Mouse (Mus musculus): ENCODE measurements around the gene Reln. TPM values are rescaled to one million over a fixed set of nuclear protein-coding genes. Genes with fewer than 3 reads are reported as not detected.
A peak's percentile ranks its signal among the peaks of the same experiment; 100 is the strongest.

Reln gene
- polyA plus RNA-seq, 1 experiment from 2014 or later, result 40.1 TPM

DNA sequence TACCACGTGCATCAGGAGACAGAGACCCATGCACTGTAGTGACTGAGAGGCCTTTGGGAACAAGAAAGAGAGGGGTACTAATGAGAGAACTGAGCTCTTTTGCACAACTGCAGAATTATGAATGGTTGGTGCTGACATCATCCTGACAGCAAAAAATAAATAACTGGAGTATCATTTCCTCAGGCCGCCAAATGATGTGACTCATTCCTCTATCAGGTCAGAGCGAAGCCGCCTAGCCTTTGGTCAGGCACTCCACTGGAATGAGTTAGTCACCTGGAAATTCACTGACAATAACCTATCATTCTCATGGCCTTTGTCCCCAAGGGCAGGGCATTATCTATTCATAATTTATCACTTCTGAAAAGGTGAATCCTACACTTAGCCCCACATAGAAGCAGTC is 202.7 kb downstream of the Reln start:
- H3K4me3 ChIP-seq (replicated peaks), result no peak overlapping the region
- no peaks in the 10 kb centered on the region for H3K27me3 ChIP-seq
- H3K9ac ChIP-seq (replicated peaks), result no peak overlapping the region
- H3K36me3 ChIP-seq, result no peaks in the 10 kb centered on the region
- H3K27ac ChIP-seq, result no peak overlapping the region
- 69% methylated on average over 4 of the region's 4 CpGs for WGBS
- H3K4me2 ChIP-seq (replicated peaks), result no peak overlapping the region
- no peak for ATAC-seq
- H3K9me3 ChIP-seq, result peaks cover 9% of the 10 kb centered on the region
- H3K4me1 ChIP-seq (replicated peaks), result no peaks in the 10 kb centered on the region

DNA sequence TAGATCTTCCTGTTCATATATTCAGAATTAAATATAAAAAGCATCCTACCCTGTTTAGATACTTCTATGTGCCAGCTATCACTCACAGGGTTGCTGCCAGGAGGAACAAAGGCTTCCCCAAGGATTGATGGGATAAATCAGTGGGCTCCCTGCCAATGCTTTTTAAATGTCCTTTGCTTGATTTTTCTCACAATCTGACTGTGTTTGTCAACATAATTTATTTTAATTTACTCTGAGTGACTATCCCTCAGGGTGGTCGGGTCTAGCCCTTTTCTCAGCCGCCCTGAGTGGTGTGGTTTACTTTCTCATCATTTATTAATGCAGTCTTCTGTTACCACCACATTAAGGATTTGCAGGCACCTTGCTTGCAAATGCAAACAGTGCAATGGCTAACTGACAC is 205.5 kb downstream of the Reln start:
- no peaks in the 10 kb centered on the region for H3K27me3 ChIP-seq
- no peak overlapping the region for H3K9ac ChIP-seq (replicated peaks)
- H3K27ac ChIP-seq, result peak overlapping the region; percentile 31; the same call in 1 of the 2 replicates
- WGBS, result 54% methylated on average over 2 of the region's 2 CpGs
- no peak for ATAC-seq
- no peak overlapping the region for H3K4me3 ChIP-seq (replicated peaks)
- H3K36me3 ChIP-seq, result no peaks in the 10 kb centered on the region
- no peak overlapping the region for H3K4me2 ChIP-seq (replicated peaks)
- peaks cover 9% of the 10 kb centered on the region for H3K9me3 ChIP-seq
- no peaks in the 10 kb centered on the region for H3K4me1 ChIP-seq (replicated peaks)

DNA sequence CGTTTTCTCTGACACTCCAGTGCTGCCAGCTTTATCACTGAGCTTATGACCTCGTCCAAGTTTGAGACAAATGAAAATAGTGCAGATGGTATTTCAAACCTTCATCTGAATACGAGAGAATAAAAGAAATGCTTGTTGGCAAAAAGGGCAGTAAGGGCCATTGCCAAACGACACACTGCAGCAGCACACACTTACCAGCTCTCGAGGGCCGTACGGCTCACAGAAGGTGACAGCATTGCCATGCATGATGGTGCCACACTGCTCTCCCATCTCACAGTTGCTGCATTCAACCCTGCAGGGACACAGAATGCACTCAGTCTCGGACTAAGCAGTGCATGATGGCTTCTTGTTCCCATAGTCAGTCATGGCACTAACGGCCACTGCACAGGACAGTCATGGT is 210.1 kb downstream of the Reln start:
- no peak for ATAC-seq
- WGBS, result 81% methylated on average over 9 of the region's 9 CpGs
- H3K9ac ChIP-seq (replicated peaks), result no peak overlapping the region
- peaks cover 9% of the 10 kb centered on the region for H3K9me3 ChIP-seq
- no peaks in the 10 kb centered on the region for H3K36me3 ChIP-seq
- no peak overlapping the region for H3K27ac ChIP-seq
- H3K4me2 ChIP-seq (replicated peaks), result no peak overlapping the region
- H3K27me3 ChIP-seq, result no peaks in the 10 kb centered on the region
- no peaks in the 10 kb centered on the region; the same call in 1 of the 2 replicates for H3K4me1 ChIP-seq (replicated peaks)
- H3K4me3 ChIP-seq (replicated peaks), result no peak overlapping the region

DNA sequence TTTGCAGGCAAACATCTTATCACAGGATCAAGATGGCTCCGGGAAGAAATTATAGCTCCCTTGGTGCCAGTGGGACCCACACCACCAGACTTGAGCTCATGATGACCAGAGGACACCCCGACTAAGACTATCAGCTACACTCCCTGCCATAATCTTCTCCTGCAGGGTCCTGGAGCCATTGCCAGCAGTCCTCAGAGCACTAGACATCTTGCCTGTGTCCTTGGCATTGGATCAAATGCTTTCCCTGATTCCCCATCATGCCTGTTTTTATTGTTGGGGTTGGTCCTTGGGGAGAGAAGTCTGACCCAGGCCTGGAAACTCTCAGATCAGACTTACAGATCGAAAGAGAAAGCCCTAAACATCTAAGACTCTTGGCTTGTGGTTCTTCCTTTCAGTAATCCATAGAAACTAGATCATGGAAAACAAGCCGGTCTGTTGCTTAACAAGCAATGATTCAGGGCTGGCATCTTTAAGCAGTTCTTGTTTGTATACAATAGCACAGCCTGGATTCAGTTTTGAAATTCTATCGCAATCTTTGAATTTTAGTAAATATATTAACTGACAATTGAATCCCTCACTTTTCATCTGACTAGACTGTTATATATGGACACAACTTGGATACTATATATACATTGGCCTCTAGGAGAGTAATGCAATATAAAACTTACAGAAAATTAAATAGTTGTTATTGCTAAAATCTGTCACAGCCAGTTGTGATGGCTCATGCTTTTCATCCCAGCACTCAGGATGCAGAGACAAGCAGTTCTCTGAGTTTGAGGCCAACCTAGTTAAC is 212.6 kb downstream of the Reln start:
- WGBS, result 87% methylated on average over 5 of the region's 5 CpGs
- H3K4me1 ChIP-seq (replicated peaks), result no peaks in the 10 kb centered on the region; the same call in 1 of the 2 replicates
- no peak overlapping the region for H3K4me3 ChIP-seq (replicated peaks)
- H3K4me2 ChIP-seq (replicated peaks), result no peak overlapping the region
- ATAC-seq, result no peak
- H3K36me3 ChIP-seq, result no peaks in the 10 kb centered on the region
- H3K9me3 ChIP-seq, result no peaks in the 10 kb centered on the region
- H3K27me3 ChIP-seq, result no peaks in the 10 kb centered on the region
- no peak overlapping the region for H3K9ac ChIP-seq (replicated peaks)
- H3K27ac ChIP-seq, result no peak overlapping the region

DNA sequence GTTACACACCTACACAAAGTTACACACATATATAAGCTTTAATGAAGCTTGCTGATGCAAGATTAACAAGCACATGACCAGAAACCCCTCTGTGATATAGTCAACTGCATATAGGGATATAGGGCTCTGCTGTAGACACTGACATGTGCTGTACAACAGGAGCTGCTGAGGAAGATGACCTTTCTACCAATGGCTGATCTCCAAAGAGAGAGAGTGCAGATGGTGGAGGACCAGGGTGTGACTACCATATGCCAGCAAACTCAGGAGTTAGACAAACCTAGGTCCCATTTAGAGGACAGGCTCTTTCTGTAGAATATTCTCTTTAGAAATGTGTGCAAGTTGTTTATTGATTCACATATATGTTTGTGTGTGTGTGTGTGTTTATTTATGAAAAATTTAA is 216.9 kb downstream of the Reln start:
- Histone ChIP-seq H3K4me2 (replicated peaks) (no peak overlapping the region), H3K4me1 (replicated peaks) (no peaks in the 10 kb centered on the region; the same call in 1 of the 2 replicates), H3K27me3 (no peaks in the 10 kb centered on the region), H3K9me3 (no peaks in the 10 kb centered on the region), H3K36me3 (no peaks in the 10 kb centered on the region), H3K27ac (no peak overlapping the region), H3K4me3 (replicated peaks) (no peak overlapping the region), H3K9ac (replicated peaks) (no peak overlapping the region)
- ATAC-seq, result no peak

DNA sequence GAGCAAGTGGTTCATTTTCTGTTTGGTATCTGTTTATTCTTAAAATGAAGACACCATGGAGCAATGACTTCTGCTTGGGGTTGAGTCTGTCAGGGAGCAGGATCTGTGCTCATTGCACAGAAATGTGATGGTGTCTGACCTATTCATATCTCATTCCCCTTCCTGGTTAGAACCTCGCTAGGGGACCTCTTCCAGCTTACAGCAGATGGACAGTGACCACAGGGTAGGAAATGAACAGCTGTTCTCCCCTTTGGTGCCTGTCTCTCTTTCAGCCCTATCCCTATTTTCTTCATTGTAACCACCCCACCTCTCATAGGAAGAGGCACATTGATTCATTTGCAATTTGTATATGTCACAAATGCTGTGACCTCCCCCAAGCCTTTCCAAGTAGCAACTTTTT is 225.2 kb downstream of the Reln start:
- no peak overlapping the region for H3K27ac ChIP-seq
- no peaks in the 10 kb centered on the region for H3K9me3 ChIP-seq
- H3K4me3 ChIP-seq (replicated peaks), result no peak overlapping the region
- H3K36me3 ChIP-seq, result no peaks in the 10 kb centered on the region
- WGBS, result 48% methylated on average over 1 of the region's 1 CpGs
- H3K27me3 ChIP-seq, result no peaks in the 10 kb centered on the region
- H3K9ac ChIP-seq (replicated peaks), result no peak overlapping the region
- ATAC-seq, result no peak
- H3K4me2 ChIP-seq (replicated peaks), result no peak overlapping the region
- H3K4me1 ChIP-seq (replicated peaks), result peaks cover 5% of the 10 kb centered on the region

DNA sequence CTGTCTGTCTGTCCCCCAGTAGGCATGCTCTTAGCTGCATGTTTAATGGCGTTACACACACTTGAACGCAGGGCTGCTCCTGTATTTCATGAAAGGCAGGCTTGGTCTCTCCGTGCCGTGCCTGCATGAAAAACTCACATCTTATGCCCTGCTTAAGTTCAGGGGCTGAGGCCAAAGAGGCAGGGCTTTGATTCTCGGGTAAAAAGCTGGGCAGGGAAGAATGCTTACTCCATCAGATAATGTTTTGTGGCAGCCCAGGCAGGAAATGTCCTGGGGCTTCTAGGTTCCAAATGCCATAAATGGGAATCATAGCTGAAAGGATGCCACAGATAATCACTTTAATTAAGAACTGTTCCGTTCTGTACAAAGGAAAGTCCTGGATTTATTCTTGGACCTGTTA is 226.0 kb downstream of the Reln start:
- Histone ChIP-seq H3K4me1 (replicated peaks) (peaks cover 5% of the 10 kb centered on the region), H3K9me3 (no peaks in the 10 kb centered on the region), H3K27ac (peak overlapping the region; percentile 3; the same call in 1 of the 2 replicates), H3K36me3 (no peaks in the 10 kb centered on the region), H3K4me2 (replicated peaks) (no peak overlapping the region), H3K27me3 (no peaks in the 10 kb centered on the region), H3K9ac (replicated peaks) (no peak overlapping the region), H3K4me3 (replicated peaks) (no peak overlapping the region)
- WGBS, result 34% methylated on average over 6 of the region's 6 CpGs
- ATAC-seq, result no peak

DNA sequence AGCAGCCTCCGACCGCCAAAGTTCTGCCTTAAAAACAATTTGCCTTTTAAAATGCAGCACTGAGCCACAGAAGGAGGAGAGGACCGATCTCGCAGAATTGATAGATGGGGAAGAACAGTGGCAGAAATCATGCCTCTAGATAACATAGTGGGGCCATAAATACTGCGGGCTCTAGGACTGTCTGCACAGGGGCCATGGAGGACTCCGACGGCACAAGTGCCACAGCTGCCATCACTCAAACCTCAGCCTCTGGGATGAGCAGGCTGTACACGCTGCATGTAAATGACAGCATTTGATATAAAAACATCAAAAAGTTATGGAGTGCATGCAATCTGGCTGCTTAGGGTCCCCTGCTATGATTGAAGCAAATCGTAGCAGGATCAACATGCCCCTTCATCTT is 227.6 kb downstream of the Reln start:
- Histone ChIP-seq H3K27ac (no peak overlapping the region), H3K4me1 (replicated peaks) (peaks cover 5% of the 10 kb centered on the region), H3K9ac (replicated peaks) (no peak overlapping the region), H3K9me3 (no peaks in the 10 kb centered on the region), H3K36me3 (no peaks in the 10 kb centered on the region), H3K4me2 (replicated peaks) (no peak overlapping the region), H3K27me3 (no peaks in the 10 kb centered on the region), H3K4me3 (replicated peaks) (no peak overlapping the region)
- WGBS, result 80% methylated on average over 9 of the region's 9 CpGs
- no peak for ATAC-seq

DNA sequence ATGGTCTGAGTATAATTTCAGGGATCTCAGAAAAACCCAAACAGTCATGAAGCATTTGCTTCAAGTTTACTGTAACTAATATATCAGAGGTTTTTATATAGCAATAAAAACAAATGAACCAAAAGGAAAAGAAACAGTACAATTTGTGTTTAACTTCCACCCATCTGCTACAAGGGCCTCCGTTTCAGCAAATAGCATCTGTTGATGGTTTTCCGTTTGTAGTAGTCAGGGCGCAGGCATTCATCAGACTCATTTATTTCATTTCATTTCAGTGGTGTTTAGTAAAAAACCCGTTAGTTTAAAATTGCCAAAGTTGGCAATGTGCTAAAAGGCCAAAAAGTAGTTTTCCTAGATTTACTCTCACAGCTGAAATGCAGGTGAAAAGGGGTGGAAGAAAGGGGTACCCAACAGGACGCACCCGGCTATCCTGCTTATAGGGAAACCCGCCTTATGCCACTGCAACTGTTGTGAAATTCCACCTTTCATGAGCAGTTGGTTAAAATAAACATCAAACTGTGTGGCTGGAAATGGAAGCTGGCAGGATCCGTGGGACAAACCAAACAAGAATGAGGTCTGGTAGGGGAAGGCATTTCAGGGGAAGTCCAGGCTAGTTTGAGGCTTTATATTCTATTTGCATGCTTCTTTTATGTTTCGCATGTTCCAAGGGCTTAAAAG is 237.6 kb downstream of the Reln start:
- no peaks in the 10 kb centered on the region for H3K9me3 ChIP-seq
- H3K4me2 ChIP-seq (replicated peaks), result no peak overlapping the region
- no peak overlapping the region for H3K9ac ChIP-seq (replicated peaks)
- H3K27me3 ChIP-seq, result no peaks in the 10 kb centered on the region
- WGBS, result 90% methylated on average over 9 of the region's 9 CpGs
- no peaks in the 10 kb centered on the region for H3K4me1 ChIP-seq (replicated peaks)
- ATAC-seq, result no peak
- H3K27ac ChIP-seq, result no peak overlapping the region
- H3K4me3 ChIP-seq (replicated peaks), result no peak overlapping the region
- H3K36me3 ChIP-seq, result no peaks in the 10 kb centered on the region

DNA sequence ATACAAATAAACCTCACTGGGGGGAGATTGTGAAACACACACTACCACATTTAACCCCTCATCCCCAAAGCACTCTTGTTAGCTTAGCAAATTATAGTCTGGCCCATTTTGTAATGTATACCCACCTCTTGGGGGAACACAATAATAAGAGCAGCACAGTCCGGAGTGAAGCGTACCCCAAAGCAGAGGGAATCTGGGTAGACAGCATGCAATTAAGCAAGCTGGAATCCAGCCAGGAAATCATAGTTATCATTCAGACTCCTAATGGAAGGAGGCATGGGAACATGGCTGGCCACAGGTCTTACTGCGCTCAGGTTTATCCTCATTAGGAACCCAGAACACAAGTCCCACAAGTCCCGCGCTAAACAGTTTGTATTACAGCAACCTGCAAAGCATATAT is 249.5 kb downstream of the Reln start:
- no peaks in the 10 kb centered on the region for H3K9me3 ChIP-seq
- WGBS, result 65% methylated on average over 5 of the region's 5 CpGs

DNA sequence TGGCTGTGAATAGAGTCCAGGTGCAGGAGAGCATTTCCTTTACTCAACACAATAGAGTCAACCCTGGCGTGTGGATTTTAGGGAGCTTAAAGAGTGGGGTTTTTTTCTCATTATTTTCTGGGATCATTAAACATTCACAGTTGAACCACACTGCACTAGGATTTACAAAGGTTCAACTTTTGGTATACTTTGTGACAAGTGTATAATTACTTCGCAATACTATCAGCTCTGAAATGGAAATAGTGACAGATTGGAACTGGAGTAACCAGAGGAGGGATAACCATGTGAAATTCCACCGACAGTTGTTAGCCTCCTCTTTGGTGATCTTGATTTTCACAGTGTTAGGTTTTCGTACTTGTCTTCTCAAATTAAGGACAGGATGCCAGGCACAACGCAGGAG is 250.5 kb downstream of the Reln start:
- no peak for ATAC-seq
- 63% methylated on average over 5 of the region's 5 CpGs for WGBS
- H3K27ac ChIP-seq, result 0 out of 2 replicates have a peak overlapping the region, but pooled peaks have one; percentile 35

More for the DNA sequence above, 249.5 kb downstream of the Reln start:
- Histone ChIP-seq H3K4me2 (replicated peaks) (no peak overlapping the region), H3K27me3 (no peaks in the 10 kb centered on the region), H3K4me1 (replicated peaks) (peaks cover 17% of the 10 kb centered on the region), H3K4me3 (replicated peaks) (no peak overlapping the region), H3K27ac (no peak overlapping the region), H3K9ac (replicated peaks) (no peak overlapping the region), H3K36me3 (no peaks in the 10 kb centered on the region)
- peak; percentile 79 for ATAC-seq

DNA sequence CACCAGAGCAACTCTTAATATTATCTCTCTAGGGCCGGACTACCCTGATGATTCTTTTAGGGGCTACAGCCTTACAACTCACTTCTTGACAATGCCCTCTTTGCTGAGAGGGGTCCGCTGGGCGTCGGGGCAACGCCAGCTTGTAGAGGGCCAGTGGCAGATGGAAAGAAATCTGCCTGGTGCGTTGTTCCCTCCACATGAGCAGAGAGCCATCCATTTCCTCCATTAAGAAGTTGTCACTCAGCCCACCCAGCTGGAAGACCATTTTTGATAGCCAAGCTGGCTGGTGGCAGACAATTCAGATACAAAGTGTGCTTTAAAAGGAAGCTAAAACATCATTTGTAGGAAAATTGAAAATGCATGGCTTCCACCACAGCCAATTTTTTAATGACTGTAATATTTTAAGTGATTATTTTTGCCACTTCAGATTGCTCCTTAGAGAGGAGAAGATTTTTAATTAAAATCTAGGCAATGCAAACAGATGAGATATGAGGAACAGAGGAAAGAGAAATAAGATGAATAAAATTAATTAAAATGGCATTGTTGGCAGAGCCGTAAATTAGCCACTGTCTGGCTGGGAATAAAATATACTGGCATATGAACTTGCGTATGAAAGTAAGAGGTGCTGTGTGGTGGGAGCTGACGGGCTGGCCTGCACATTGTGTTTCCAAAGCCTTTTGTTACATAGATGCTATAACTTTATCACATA is 251.2 kb downstream of the Reln start:
- peak overlapping the region; percentile 35 for H3K27ac ChIP-seq
- ATAC-seq, result peak; percentile 62
- H3K4me1 ChIP-seq (replicated peaks), result peaks cover 17% of the 10 kb centered on the region
- H3K4me3 ChIP-seq (replicated peaks), result no peak overlapping the region
- H3K9ac ChIP-seq (replicated peaks), result no peak overlapping the region
- 52% methylated on average over 9 of the region's 9 CpGs for WGBS
- no peaks in the 10 kb centered on the region for H3K27me3 ChIP-seq
- H3K4me2 ChIP-seq (replicated peaks), result no peak overlapping the region
- no peaks in the 10 kb centered on the region for H3K36me3 ChIP-seq
- H3K9me3 ChIP-seq, result no peaks in the 10 kb centered on the region

More for the DNA sequence above, 250.5 kb downstream of the Reln start:
- Histone ChIP-seq H3K9ac (replicated peaks) (no peak overlapping the region), H3K4me1 (replicated peaks) (peaks cover 17% of the 10 kb centered on the region), H3K36me3 (no peaks in the 10 kb centered on the region), H3K27me3 (no peaks in the 10 kb centered on the region), H3K4me2 (replicated peaks) (no peak overlapping the region), H3K4me3 (replicated peaks) (no peak overlapping the region), H3K9me3 (no peaks in the 10 kb centered on the region)

Measured in midbrain, embryonic 13.5 days (tissue).